Mouse (Mus musculus): ENCODE results near the gene Smyd3. TPM values are rescaled to one million over a fixed set of nuclear protein-coding genes. Genes with fewer than 3 reads are reported as not detected.

Gene Smyd3
- polyA plus RNA-seq, 1 experiment from 2014 or later: 12.1 TPM

- H3K4me2 ChIP-seq (replicated peaks; ENCODE audit: low read depth): no peak overlapping the region
- peak overlapping the region; percentile 13; the same call in 1 of the 2 replicates for H3K27ac ChIP-seq (replicated peaks)
- no peak for DNase-seq (ENCODE audit: low spot score)
- H3K36me3 ChIP-seq (ENCODE audit: control insufficient read depth, insufficient read depth, low read length): no peaks in the 10 kb centered on the region
- WGBS: 47% methylated on average over 14 of the region's 14 CpGs
- no peak for ATAC-seq (ENCODE audit: low FRiP score, low TSS enrichment)
- H3K27me3 ChIP-seq (ENCODE audit: control insufficient read depth, insufficient read depth, low read length): no peaks in the 10 kb centered on the region
- TF ChIP-seq EP300 (optimal IDR thresholded peaks at IDR 0.05) (no peak), CTCF (IDR thresholded peaks at IDR 0.05; ENCODE audit: low read depth) (no peak)
- H3K9ac ChIP-seq (ENCODE audit: low read length): no peak overlapping the region
- H3K9me3 ChIP-seq (ENCODE audit: control insufficient read depth, low read length): no peaks in the 10 kb centered on the region
- no peak overlapping the region for H3K4me3 ChIP-seq (ENCODE audit: low read depth, low read length)
- H3K4me1 ChIP-seq (replicated peaks; ENCODE audit: control insufficient read depth, insufficient read depth): peaks cover 9% of the 10 kb centered on the region; the same call in 1 of the 2 replicates
Observed at GRCm38 (mm10) chr1:179064601-179065293, 453.1 kb downstream of the Smyd3 start.

- Histone ChIP-seq H3K27ac (replicated peaks) (no peak overlapping the region), H3K9me3 (ENCODE audit: control insufficient read depth, low read length) (no peaks in the 10 kb centered on the region), H3K4me3 (ENCODE audit: low read depth, low read length) (no peak overlapping the region), H3K4me1 (replicated peaks; ENCODE audit: control insufficient read depth, insufficient read depth) (peaks cover 9% of the 10 kb centered on the region; the same call in 1 of the 2 replicates), H3K4me2 (replicated peaks; ENCODE audit: low read depth) (no peak overlapping the region), H3K9ac (ENCODE audit: low read length) (no peak overlapping the region), H3K36me3 (ENCODE audit: control insufficient read depth, insufficient read depth, low read length) (no peaks in the 10 kb centered on the region), H3K27me3 (ENCODE audit: control insufficient read depth, insufficient read depth, low read length) (no peaks in the 10 kb centered on the region)
- 11% methylated on average over 9 of the region's 9 CpGs for WGBS
- peak; percentile 62; the same call in 1 of the 2 replicates for ATAC-seq (ENCODE audit: low FRiP score, low TSS enrichment)
- no peak for TF ChIP-seq CTCF (IDR thresholded peaks at IDR 0.05; ENCODE audit: low read depth)
- no peak for TF ChIP-seq EP300 (optimal IDR thresholded peaks at IDR 0.05)
- DNase-seq (ENCODE audit: low spot score): peak; percentile 80
Observed at GRCm38 (mm10) chr1:179061759-179062168, 456.1 kb downstream of the Smyd3 start.

GRCm38 (mm10) chr1:179061053-179061452 lies 456.8 kb downstream of the Smyd3 start:
- Histone ChIP-seq H3K4me1 (replicated peaks; ENCODE audit: control insufficient read depth, insufficient read depth) (peaks cover 9% of the 10 kb centered on the region; the same call in 1 of the 2 replicates), H3K27me3 (ENCODE audit: control insufficient read depth, insufficient read depth, low read length) (no peaks in the 10 kb centered on the region), H3K4me2 (replicated peaks; ENCODE audit: low read depth) (no peak overlapping the region), H3K9ac (ENCODE audit: low read length) (no peak overlapping the region), H3K36me3 (ENCODE audit: control insufficient read depth, insufficient read depth, low read length) (no peaks in the 10 kb centered on the region), H3K27ac (replicated peaks) (no peak overlapping the region), H3K9me3 (ENCODE audit: control insufficient read depth, low read length) (no peaks in the 10 kb centered on the region), H3K4me3 (ENCODE audit: low read depth, low read length) (no peak overlapping the region)
- no peak for ATAC-seq (ENCODE audit: low FRiP score, low TSS enrichment)
- DNase-seq (ENCODE audit: low spot score): no peak
- TF ChIP-seq CTCF (IDR thresholded peaks at IDR 0.05; ENCODE audit: low read depth) (no peak), EP300 (optimal IDR thresholded peaks at IDR 0.05) (no peak)
- 56% methylated on average over 4 of the region's 4 CpGs for WGBS

- no peaks in the 10 kb centered on the region for H3K27me3 ChIP-seq (ENCODE audit: control insufficient read depth, insufficient read depth, low read length)
- DNase-seq (ENCODE audit: low spot score) (no peak), ATAC-seq (ENCODE audit: low FRiP score, low TSS enrichment) (no peak)
- no peaks in the 10 kb centered on the region for H3K9me3 ChIP-seq (ENCODE audit: control insufficient read depth, low read length)
- WGBS: 33% methylated on average over 18 of the region's 18 CpGs
- H3K4me3 ChIP-seq (ENCODE audit: low read depth, low read length): no peak overlapping the region
- 0 out of 2 replicates have a peak overlapping the region, but pooled peaks have one; percentile 49 for H3K27ac ChIP-seq (replicated peaks)
- H3K4me2 ChIP-seq (replicated peaks; ENCODE audit: low read depth): no peak overlapping the region
- no peak for TF ChIP-seq CTCF (IDR thresholded peaks at IDR 0.05; ENCODE audit: low read depth)
- no peak for TF ChIP-seq EP300 (optimal IDR thresholded peaks at IDR 0.05)
- H3K4me1 ChIP-seq (replicated peaks; ENCODE audit: control insufficient read depth, insufficient read depth): peaks cover 9% of the 10 kb centered on the region; the same call in 1 of the 2 replicates
- H3K36me3 ChIP-seq (ENCODE audit: control insufficient read depth, insufficient read depth, low read length): no peaks in the 10 kb centered on the region
- H3K9ac ChIP-seq (ENCODE audit: low read length): no peak overlapping the region
Observed at GRCm38 (mm10) chr1:179060113-179060955, 457.5 kb downstream of the Smyd3 start.

GRCm38 (mm10) chr1:179059286-179060112 lies 458.3 kb downstream of the Smyd3 start:
- peaks cover 9% of the 10 kb centered on the region; the same call in 1 of the 2 replicates for H3K4me1 ChIP-seq (replicated peaks; ENCODE audit: control insufficient read depth, insufficient read depth)
- TF ChIP-seq CTCF (IDR thresholded peaks at IDR 0.05; ENCODE audit: low read depth) (no peak), EP300 (optimal IDR thresholded peaks at IDR 0.05) (no peak)
- no peak overlapping the region for H3K4me2 ChIP-seq (replicated peaks; ENCODE audit: low read depth)
- no peak overlapping the region for H3K4me3 ChIP-seq (ENCODE audit: low read depth, low read length)
- 57% methylated on average over 15 of the region's 15 CpGs for WGBS
- no peaks in the 10 kb centered on the region for H3K9me3 ChIP-seq (ENCODE audit: control insufficient read depth, low read length)
- no peak overlapping the region for H3K9ac ChIP-seq (ENCODE audit: low read length)
- no peak overlapping the region for H3K27ac ChIP-seq (replicated peaks)
- ATAC-seq (ENCODE audit: low FRiP score, low TSS enrichment) (no peak), DNase-seq (ENCODE audit: low spot score) (no peak)
- no peaks in the 10 kb centered on the region for H3K27me3 ChIP-seq (ENCODE audit: control insufficient read depth, insufficient read depth, low read length)
- H3K36me3 ChIP-seq (ENCODE audit: control insufficient read depth, insufficient read depth, low read length): no peaks in the 10 kb centered on the region

Measured in stomach, postnatal 0 days (tissue).